Mouse (Mus musculus) lung, embryonic 15.5 days (tissue): ENCODE data around the gene Dnmt3l. TPM values are rescaled to one million over a fixed set of nuclear protein-coding genes. Genes with fewer than 3 reads are reported as not detected.

Source experiments
- ATAC-seq: fragments of 200-750 bp; cut with Nextera tagmentation; 2 replicates; pipeline ENCODE4 v1.8.0; 2017; ENCODE audit warnings: moderate number of reproducible peaks, borderline replicate concordance; ENCODE audit not compliant: low FRiP score, low TSS enrichment; ENCODE audit errors: extremely low read depth
- H3K27ac ChIP-seq: fragments of 300-500 bp; sonication (generic); 2 replicates; pipeline ENCODE4 v1.5.1; 2015; ENCODE audit warnings: moderate library complexity, mild to moderate bottlenecking, inconsistent platforms
- H3K27me3 ChIP-seq: fragments of 300-500 bp; sonication (generic); 2 replicates; pipeline ENCODE4 v1.6.1; 2015; ENCODE audit warnings: inconsistent platforms
- H3K36me3 ChIP-seq: fragments of 300-500 bp; sonication (generic); 2 replicates; pipeline ENCODE4 v1.6.1; 2015; ENCODE audit warnings: inconsistent platforms
- H3K4me1 ChIP-seq: fragments of 300-500 bp; sonication (generic); 2 replicates; pipeline ENCODE4 v1.6.1; 2015; ENCODE audit warnings: inconsistent platforms
- H3K4me2 ChIP-seq: fragments of 300-500 bp; sonication (generic); 2 replicates; pipeline ENCODE4 v1.6.1; 2015; ENCODE audit warnings: inconsistent platforms, mild to moderate bottlenecking, moderate library complexity
- H3K4me3 ChIP-seq: fragments of 300-500 bp; sonication (generic); 2 replicates; pipeline ENCODE4 v1.5.1; 2015; ENCODE audit warnings: mild to moderate bottlenecking, inconsistent platforms
- H3K9ac ChIP-seq: fragments of 300-500 bp; sonication (generic); 2 replicates; pipeline ENCODE4 v1.6.1; 2015; ENCODE audit warnings: inconsistent platforms
- H3K9me3 ChIP-seq: fragments of 300-500 bp; sonication (generic); 2 replicates; pipeline ENCODE4 v1.6.1; 2016; ENCODE audit warnings: inconsistent platforms
- WGBS: fragments of 180-500 bp; shearing (Covaris S2); methylation state at CpG from one replicate; pipeline ENCODE4 v1.1.7; 2015; 5-methylcytosine and 5-hydroxymethylcytosine counted together
- polyA plus RNA-seq: library from polyadenylated mRNA; unstranded; fragments of >200 nt; fragmentation: Nextera tagmentation; extraction: Ambion mirVana; gene quantifications from 2 replicates; pipeline ENCODE4 v1.2.1, GENCODE M21; 2015

The Dnmt3l gene
- polyA plus RNA-seq, 1 experiment from 2014 or later: 1.9 TPM

- H3K36me3 ChIP-seq: no peaks in the 10 kb centered on the region
- peaks cover 7% of the 10 kb centered on the region; the same call in 1 of the 2 replicates for H3K4me1 ChIP-seq
- H3K4me3 ChIP-seq: no peak overlapping the region
- H3K9ac ChIP-seq: no peak overlapping the region
- no peaks in the 10 kb centered on the region for H3K9me3 ChIP-seq
- ATAC-seq: no peak
- H3K27ac ChIP-seq: no peak overlapping the region
- 65% methylated on average over 7 of the region's 7 CpGs for WGBS
- H3K4me2 ChIP-seq: no peak overlapping the region
- H3K27me3 ChIP-seq: no peaks in the 10 kb centered on the region
Measured at GRCm38 (mm10) chr10:78042096-78042495, 349 bp downstream of the Dnmt3l start.

DNA sequence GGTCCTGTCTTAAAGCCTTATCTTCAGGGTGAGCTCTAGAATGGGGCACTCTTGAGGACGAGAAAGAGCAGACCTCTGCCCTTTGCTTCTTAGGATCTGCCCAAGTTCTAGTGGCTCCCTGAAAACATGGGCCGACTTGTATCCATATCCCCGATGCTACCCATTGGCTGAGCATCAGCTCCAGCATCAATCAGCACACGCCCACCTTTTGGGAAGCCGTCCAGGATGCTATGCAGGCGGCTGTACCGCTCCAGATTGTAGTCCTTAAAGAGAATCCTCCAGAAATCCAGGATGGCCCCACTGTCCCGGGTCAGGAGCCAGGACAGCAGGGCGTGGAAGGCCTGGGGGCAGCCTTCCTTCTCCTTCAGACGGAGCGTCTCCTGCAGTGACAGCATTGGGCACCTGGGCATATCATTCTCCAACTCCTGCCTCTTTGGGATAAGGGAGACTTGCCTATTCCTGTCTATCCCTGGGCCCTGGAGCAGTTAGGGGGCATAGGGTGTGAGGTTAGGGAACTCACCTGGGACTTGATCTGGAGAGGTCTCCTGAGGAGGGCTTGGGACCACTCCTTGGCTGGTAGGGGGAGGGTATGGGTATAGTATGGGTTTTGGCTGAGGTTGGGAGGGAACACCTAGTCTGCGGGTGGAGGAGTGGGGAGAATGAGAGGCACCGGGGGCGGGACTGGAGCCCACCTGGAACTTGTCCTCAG, 1.1 kb downstream of the Dnmt3l start:
- WGBS: 54% methylated on average over 14 of the region's 14 CpGs
- H3K4me1 ChIP-seq: peaks cover 7% of the 10 kb centered on the region; the same call in 1 of the 2 replicates
- no peak overlapping the region for H3K27ac ChIP-seq
- H3K27me3 ChIP-seq: no peaks in the 10 kb centered on the region
- no peaks in the 10 kb centered on the region for H3K9me3 ChIP-seq
- peak; percentile 44; the same call in 1 of the 2 replicates for ATAC-seq
- H3K36me3 ChIP-seq: no peaks in the 10 kb centered on the region
- no peak overlapping the region for H3K9ac ChIP-seq
- peak overlapping the region; percentile 23 for H3K4me3 ChIP-seq
- H3K4me2 ChIP-seq: peak overlapping the region; percentile 50

GRCm38 (mm10) chr10:78043406-78043836, 1.7 kb downstream of the Dnmt3l start, which contains the start of gene Aire:
TSS of gene Aire (minus strand) at chr10:78043610.
- Histone ChIP-seq H3K4me3 (peak within 1 kb of the TSS; percentile 23), H3K36me3 (no peaks in the 10 kb centered on the region), H3K9ac (peak within 1 kb of the TSS; percentile 23), H3K4me2 (peak within 1 kb of the TSS; percentile 50), H3K4me1 (peaks cover 7% of the 10 kb centered on the region; the same call in 1 of the 2 replicates), H3K27ac (no peak within 1 kb of the TSS), H3K27me3 (no peaks in the 10 kb centered on the region), H3K9me3 (no peaks in the 10 kb centered on the region)
- 1% methylated on average over 27 of the region's 27 CpGs for WGBS
- ATAC-seq: peak; percentile 43; the same call in 1 of the 2 replicates

DNA sequence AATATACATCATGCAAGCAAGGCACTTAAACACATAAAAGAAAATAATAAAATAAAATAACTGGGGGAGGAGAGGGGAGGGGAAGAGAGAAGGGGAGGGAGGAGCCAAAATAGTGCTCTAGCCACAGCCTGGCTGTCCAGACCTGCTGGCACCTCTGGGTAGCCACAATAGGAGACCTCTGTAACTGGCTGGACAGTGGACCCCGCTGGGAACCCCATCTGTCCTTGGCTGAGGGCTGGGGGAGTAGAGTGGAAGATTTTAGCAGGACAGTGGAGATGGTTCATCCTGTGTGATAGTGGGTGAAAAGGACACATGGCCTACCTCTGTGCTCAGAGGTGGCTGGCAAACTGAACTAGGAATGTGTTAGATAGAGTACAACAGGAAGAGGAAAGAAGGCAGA, 2.8 kb downstream of the Dnmt3l start:
- H3K27me3 ChIP-seq: no peaks in the 10 kb centered on the region

DNA sequence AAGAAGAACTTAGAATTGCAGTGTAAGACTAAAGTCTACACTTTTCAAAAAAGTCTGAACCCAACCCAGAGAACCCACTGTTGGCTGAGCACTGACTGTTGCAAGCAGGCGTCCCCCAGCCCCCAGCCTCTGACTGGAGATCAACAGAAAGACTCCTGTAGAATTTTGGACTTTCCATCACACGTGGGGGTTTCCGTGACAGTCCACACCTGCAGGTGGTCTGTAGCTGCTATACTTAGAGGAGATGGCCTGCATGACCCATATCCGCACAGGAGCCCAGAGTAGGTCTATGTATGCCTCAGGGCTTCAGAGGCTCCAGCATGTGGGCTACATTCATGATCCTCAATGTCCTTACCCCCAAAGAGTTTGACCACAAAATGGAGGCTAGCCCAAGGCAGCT, 4.6 kb downstream of the Dnmt3l start:
- no peak overlapping the region for H3K9ac ChIP-seq
- no peak overlapping the region for H3K4me2 ChIP-seq
- peaks cover 7% of the 10 kb centered on the region; the same call in 1 of the 2 replicates for H3K4me1 ChIP-seq
- no peaks in the 10 kb centered on the region for H3K36me3 ChIP-seq
- H3K27ac ChIP-seq: no peak overlapping the region
- H3K27me3 ChIP-seq: no peaks in the 10 kb centered on the region
- no peak for ATAC-seq
- no peaks in the 10 kb centered on the region for H3K9me3 ChIP-seq
- 75% methylated on average over 4 of the region's 4 CpGs for WGBS
- no peak overlapping the region for H3K4me3 ChIP-seq

More for the DNA sequence above, 2.8 kb downstream of the Dnmt3l start:
- Histone ChIP-seq H3K4me1 (peaks cover 7% of the 10 kb centered on the region; the same call in 1 of the 2 replicates), H3K4me2 (no peak overlapping the region), H3K36me3 (no peaks in the 10 kb centered on the region), H3K4me3 (no peak overlapping the region), H3K27ac (no peak overlapping the region), H3K9me3 (no peaks in the 10 kb centered on the region), H3K9ac (no peak overlapping the region)
- ATAC-seq: no peak
- WGBS: 48% methylated on average over 1 of the region's 1 CpGs

DNA sequence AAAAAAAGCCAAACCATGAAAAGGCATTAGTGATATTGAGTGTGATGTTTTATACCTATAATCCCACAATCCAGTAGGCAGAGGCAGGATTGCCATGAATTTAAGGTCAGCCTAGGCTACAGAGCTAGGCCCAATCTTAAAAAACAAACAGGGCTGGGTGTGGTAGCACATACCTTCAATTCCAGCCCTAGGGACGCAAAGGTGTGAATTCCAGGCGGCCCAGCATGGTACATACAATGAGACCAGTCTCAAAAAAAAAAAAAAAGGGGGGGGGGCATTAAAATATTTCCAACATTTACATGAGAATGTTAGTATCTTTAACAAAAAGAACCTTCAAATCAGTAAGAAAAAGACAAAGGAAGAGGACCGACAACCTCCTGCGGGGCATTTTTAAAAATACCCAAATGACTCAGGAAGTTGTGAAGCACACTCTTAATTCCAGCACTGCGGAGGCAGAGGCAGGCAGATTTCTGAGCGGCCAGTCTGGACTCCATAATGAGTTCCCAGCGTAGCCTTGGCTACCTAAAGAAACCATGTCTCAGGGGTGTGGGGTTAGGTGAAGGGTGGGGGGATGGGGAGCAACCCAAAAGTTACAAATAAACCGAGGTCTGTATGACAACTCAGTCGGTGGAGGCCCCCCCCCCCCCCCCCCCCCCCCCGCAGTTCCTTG, 6.4 kb downstream of the Dnmt3l start:
- no peak overlapping the region for H3K27ac ChIP-seq
- no peak overlapping the region for H3K9ac ChIP-seq
- no peak overlapping the region for H3K4me3 ChIP-seq
- H3K27me3 ChIP-seq: no peaks in the 10 kb centered on the region
- H3K36me3 ChIP-seq: no peaks in the 10 kb centered on the region
- 68% methylated on average over 10 of the region's 10 CpGs for WGBS
- H3K9me3 ChIP-seq: no peaks in the 10 kb centered on the region
- no peak for ATAC-seq
- peaks cover 5% of the 10 kb centered on the region; the same call in 1 of the 2 replicates for H3K4me1 ChIP-seq
- H3K4me2 ChIP-seq: no peak overlapping the region

DNA sequence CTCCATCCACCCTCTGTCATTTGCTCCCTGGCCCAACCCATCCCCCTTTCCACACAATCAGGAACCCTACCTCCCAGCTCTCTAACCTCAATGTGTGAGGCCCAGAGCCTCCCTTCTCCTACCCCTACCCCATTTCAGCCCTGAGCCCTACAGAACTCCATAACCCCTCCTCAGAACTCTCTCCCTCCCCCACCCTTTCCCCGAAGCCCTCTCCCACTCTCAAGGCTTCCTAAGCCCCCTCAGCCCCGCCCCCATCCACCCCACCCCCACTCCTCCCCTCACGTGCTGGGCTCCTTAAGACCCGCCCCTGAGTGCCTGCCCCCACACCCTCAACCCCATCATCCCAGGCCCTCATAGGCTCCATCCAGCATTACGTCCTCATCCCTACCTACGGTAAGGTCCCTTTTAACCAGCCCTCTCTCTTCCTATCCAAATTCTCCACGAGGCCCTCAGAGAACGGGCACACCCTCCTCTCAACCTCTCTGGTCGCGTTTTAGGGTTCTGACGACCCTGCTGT, 7.8 kb downstream of the Dnmt3l start:
- Histone ChIP-seq H3K27ac (no peak overlapping the region), H3K4me1 (peaks cover 7% of the 10 kb centered on the region; the same call in 1 of the 2 replicates), H3K27me3 (no peaks in the 10 kb centered on the region), H3K4me3 (no peak overlapping the region), H3K9ac (no peak overlapping the region), H3K36me3 (no peaks in the 10 kb centered on the region), H3K4me2 (no peak overlapping the region), H3K9me3 (no peaks in the 10 kb centered on the region)
- WGBS: 54% methylated on average over 11 of the region's 11 CpGs
- no peak for ATAC-seq

GRCm38 (mm10) chr10:78054633-78055565, 13.2 kb downstream of the Dnmt3l start:
- H3K9me3 ChIP-seq: no peaks in the 10 kb centered on the region
- peak; percentile 93 for ATAC-seq
- H3K27ac ChIP-seq: peak overlapping the region; percentile 76
- peaks cover 9% of the 10 kb centered on the region; the same call in 1 of the 2 replicates for H3K4me1 ChIP-seq
- H3K4me3 ChIP-seq: no peak overlapping the region
- H3K27me3 ChIP-seq: no peaks in the 10 kb centered on the region
- H3K36me3 ChIP-seq: no peaks in the 10 kb centered on the region
- no peak overlapping the region for H3K9ac ChIP-seq
- H3K4me2 ChIP-seq: peak overlapping the region; percentile 14; the same call in 1 of the 2 replicates
- 39% methylated on average over 19 of the region's 19 CpGs for WGBS

- Histone ChIP-seq H3K4me2 (no peak overlapping the region), H3K9ac (no peak overlapping the region), H3K4me1 (peaks cover 9% of the 10 kb centered on the region; the same call in 1 of the 2 replicates), H3K27ac (no peak overlapping the region), H3K27me3 (no peaks in the 10 kb centered on the region), H3K9me3 (no peaks in the 10 kb centered on the region), H3K36me3 (no peaks in the 10 kb centered on the region), H3K4me3 (no peak overlapping the region)
- 88% methylated on average over 8 of the region's 8 CpGs for WGBS
- ATAC-seq: no peak
Measured at GRCm38 (mm10) chr10:78057056-78057455, 15.3 kb downstream of the Dnmt3l start.

DNA sequence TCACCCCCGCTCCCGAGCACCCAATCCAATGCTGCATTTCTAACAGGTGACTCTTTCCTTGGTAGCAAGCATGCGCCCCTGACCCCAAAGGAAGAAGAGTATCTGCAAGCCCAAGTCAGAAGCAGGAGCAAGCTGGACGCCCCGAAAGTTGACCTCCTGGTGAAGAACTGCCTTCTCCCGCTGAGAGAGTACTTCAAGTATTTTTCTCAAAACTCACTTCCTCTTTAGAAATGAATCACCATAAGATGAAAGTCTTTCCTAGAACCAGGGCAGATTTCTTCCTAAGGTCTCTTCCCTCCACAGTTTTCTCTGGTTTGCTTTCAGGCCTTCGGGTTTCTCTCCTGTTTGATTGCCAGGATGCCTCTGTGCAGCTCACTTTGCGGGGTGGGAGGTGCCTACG, 21.4 kb downstream of the Dnmt3l start:
- Histone ChIP-seq H3K4me1 (no peaks in the 10 kb centered on the region), H3K9ac (no peak overlapping the region), H3K4me3 (no peak overlapping the region), H3K9me3 (no peaks in the 10 kb centered on the region), H3K27me3 (peaks cover 6% of the 10 kb centered on the region; the same call in 1 of the 2 replicates), H3K27ac (no peak overlapping the region), H3K4me2 (no peak overlapping the region), H3K36me3 (no peaks in the 10 kb centered on the region)
- ATAC-seq: no peak
- 75% methylated on average over 9 of the region's 9 CpGs for WGBS

DNA sequence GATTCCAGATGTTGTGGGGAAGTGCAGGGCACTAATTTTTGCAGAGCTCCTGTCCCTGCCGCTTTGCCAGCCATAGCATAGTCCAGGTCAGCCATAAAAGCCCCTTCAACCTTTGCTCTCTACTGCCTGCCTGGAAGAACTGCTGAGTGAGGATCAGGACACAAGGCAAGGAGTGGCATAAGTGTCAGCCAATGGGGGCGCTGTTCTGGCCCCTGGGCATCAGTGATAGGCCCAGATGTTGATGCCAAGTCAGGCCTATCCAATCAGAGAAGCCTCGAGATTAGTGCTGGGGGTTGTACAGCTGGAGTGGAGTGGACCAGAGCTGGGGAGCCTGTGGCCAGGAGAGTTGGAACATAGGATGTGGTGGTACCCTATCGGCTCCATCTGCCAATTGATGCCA, 25.5 kb downstream of the Dnmt3l start:
- no peak overlapping the region for H3K4me2 ChIP-seq
- no peaks in the 10 kb centered on the region for H3K9me3 ChIP-seq
- no peaks in the 10 kb centered on the region for H3K36me3 ChIP-seq
- peaks cover 11% of the 10 kb centered on the region; the same call in 1 of the 2 replicates for H3K4me1 ChIP-seq
- peaks cover 8% of the 10 kb centered on the region; the same call in 1 of the 2 replicates for H3K27me3 ChIP-seq
- H3K9ac ChIP-seq: no peak overlapping the region
- H3K4me3 ChIP-seq: no peak overlapping the region
- WGBS: 35% methylated on average over 4 of the region's 4 CpGs
- H3K27ac ChIP-seq: no peak overlapping the region
- ATAC-seq: no peak
